Mouse (Mus musculus): ENCODE data around the gene C5ar1. TPM values are rescaled to one million over a fixed set of nuclear protein-coding genes. Genes with fewer than 3 reads are reported as not detected.

C5ar1 gene
- total and polyA plus RNA-seq, 3 experiments = not detected

GRCm38 (mm10) chr7:16261097-16261496 is 1.8 kb upstream of the C5ar1 start:
- H3K4me1 ChIP-seq (ENCODE audit: control insufficient read depth in 1 of 2, insufficient read depth in 2 of 2, low read length in 2 of 2) = peaks cover 0 to 10% of the 10 kb centered on the region in 2 experiments; a peak in 2 of 4 replicates
- H3K4me3 ChIP-seq (ENCODE audit: control insufficient read depth in 1 of 2, insufficient read depth in 1 of 2, low read depth in 2 of 2, low read length in 2 of 2) = no peak overlapping the region
- no peak overlapping the region for H3K9ac ChIP-seq (ENCODE audit: control insufficient read depth, low read depth, low read length, poor library complexity, severe bottlenecking)
- H3K27me3 ChIP-seq (ENCODE audit: control insufficient read depth in 1 of 2, insufficient read depth in 2 of 2, low read length in 2 of 2) = peaks cover 0 to 2% of the 10 kb centered on the region in 2 experiments; a peak in 1 of 4 replicates
- no peaks in the 10 kb centered on the region for H3K9me3 ChIP-seq (replicated peaks; ENCODE audit: insufficient read depth, low read length)
- no peaks in the 10 kb centered on the region for H3K79me2 ChIP-seq (ENCODE audit: control insufficient read depth, insufficient read depth, low read length, poor library complexity)
- no peak for DNase-seq (ENCODE audit: low read depth, low spot score)
- no peak for TF ChIP-seq MAFK (IDR thresholded peaks at IDR 0.05; ENCODE audit: borderline replicate concordance, low read depth, low read length)
- TF ChIP-seq HCFC1 (IDR thresholded peaks at IDR 0.05; ENCODE audit: low read depth, low read length) = no peak
- TF ChIP-seq UBTF (IDR thresholded peaks at IDR 0.05; ENCODE audit: borderline replicate concordance, insufficient read depth, low read depth, low read length) = no peak
- no peak for TF ChIP-seq POLR2AphosphoS2 (IDR thresholded peaks at IDR 0.05; ENCODE audit: low read length)
- no peak for TF ChIP-seq ZKSCAN1 (IDR thresholded peaks at IDR 0.05; ENCODE audit: low read depth, low read length)
- TF ChIP-seq ELF1 (IDR thresholded peaks at IDR 0.05; ENCODE audit: low read depth, low read length) = no peak
- TF ChIP-seq E2F4 (IDR thresholded peaks at IDR 0.05; ENCODE audit: borderline replicate concordance, low read depth, low read length) = no peak
- TF ChIP-seq EP300 (IDR thresholded peaks at IDR 0.05; ENCODE audit: low read depth in 1 of 2, low read length in 2 of 2) = no peak
- TF ChIP-seq GABPA (IDR thresholded peaks at IDR 0.05; ENCODE audit: low read depth, low read length) = no peak
- TF ChIP-seq POLR2A (IDR thresholded peaks at IDR 0.05; ENCODE audit: control insufficient read depth in 1 of 2, insufficient read depth in 1 of 2, low read depth in 1 of 2, low read length in 2 of 2, poor library complexity in 1 of 2) = no peak
- TF ChIP-seq RAD21 (IDR thresholded peaks at IDR 0.05; ENCODE audit: low read depth, low read length) = no peak
- no peak for TF ChIP-seq TAL1 (IDR thresholded peaks at IDR 0.05; ENCODE audit: low read length)
- no peak for TF ChIP-seq TBP (IDR thresholded peaks at IDR 0.05; ENCODE audit: low read depth, low read length)
- TF ChIP-seq SMC3 (IDR thresholded peaks at IDR 0.05; ENCODE audit: low read depth, low read length) = no peak
- TF ChIP-seq GATA1 (IDR thresholded peaks at IDR 0.05; ENCODE audit: low read depth, low read length) = no peak
- TF ChIP-seq MXI1 (IDR thresholded peaks at IDR 0.05; ENCODE audit: low read depth, low read length) = no peak
- no peak for TF ChIP-seq SIN3A (IDR thresholded peaks at IDR 0.05; ENCODE audit: low read length)
- TF ChIP-seq MYB (IDR thresholded peaks at IDR 0.05; ENCODE audit: low read depth, low read length) = no peak
- no peak for TF ChIP-seq MYC (IDR thresholded peaks at IDR 0.05; ENCODE audit: low read depth, low read length)
- H3K36me3 ChIP-seq (ENCODE audit: control insufficient read depth in 1 of 2, insufficient read depth in 2 of 2, low read length in 2 of 2) = peaks cover 0 to 7% of the 10 kb centered on the region in 2 experiments; a peak in 2 of 4 replicates
- no peak overlapping the region for H3K27ac ChIP-seq (ENCODE audit: control insufficient read depth, low read depth, low read length)

GRCm38 (mm10) chr7:16257830-16258229 is 1.5 kb downstream of the C5ar1 start:
- Histone ChIP-seq H3K36me3 (ENCODE audit: control insufficient read depth in 1 of 2, insufficient read depth in 2 of 2, low read length in 2 of 2) (peaks cover 0 to 2% of the 10 kb centered on the region in 2 experiments; a peak in 1 of 4 replicates), H3K9me3 (replicated peaks; ENCODE audit: insufficient read depth, low read length) (no peaks in the 10 kb centered on the region), H3K27me3 (ENCODE audit: control insufficient read depth in 1 of 2, insufficient read depth in 2 of 2, low read length in 2 of 2) (peaks cover 0 to 2% of the 10 kb centered on the region in 2 experiments; a peak in 2 of 4 replicates), H3K4me3 (ENCODE audit: control insufficient read depth in 1 of 2, insufficient read depth in 1 of 2, low read depth in 2 of 2, low read length in 2 of 2) (no peak overlapping the region), H3K27ac (ENCODE audit: control insufficient read depth, low read depth, low read length) (no peak overlapping the region), H3K79me2 (ENCODE audit: control insufficient read depth, insufficient read depth, low read length, poor library complexity) (no peaks in the 10 kb centered on the region), H3K9ac (ENCODE audit: control insufficient read depth, low read depth, low read length, poor library complexity, severe bottlenecking) (no peak overlapping the region), H3K4me1 (ENCODE audit: control insufficient read depth in 1 of 2, insufficient read depth in 2 of 2, low read length in 2 of 2) (peaks cover 0 to 2% of the 10 kb centered on the region in 2 experiments; a peak in 1 of 4 replicates)
- no peak for TF ChIP-seq GABPA (IDR thresholded peaks at IDR 0.05; ENCODE audit: low read depth, low read length)
- DNase-seq (ENCODE audit: low read depth, low spot score) = no peak
